Mouse (Mus musculus): ENCODE measurements around the gene Sacm1l.

The Sacm1l gene

GRCm38 (mm10) chr9:123529392-123530157 lies at the start of gene Sacm1l:
Sacm1l (plus strand) TSS chr9:123529759.
- DNase-seq (ENCODE audit: inconsistent age in 2 of 2, low spot score in 1 of 2) = peak; percentile 99

GRCm38 (mm10) chr9:123479876-123480252 lies 49.7 kb upstream of the Sacm1l start:
- DNase-seq (ENCODE audit: inconsistent age in 2 of 2, low spot score in 1 of 2) = peak in 1 of 2 experiments; percentile 46

- DNase-seq (ENCODE audit: inconsistent age in 2 of 2, low spot score in 1 of 2) = peak in 1 of 2 experiments; percentile 51
Observed at GRCm38 (mm10) chr9:123480253-123480921, 49.2 kb upstream of the Sacm1l start.

GRCm38 (mm10) chr9:123481136-123481535 lies 48.4 kb upstream of the Sacm1l start:
- no peak for DNase-seq (ENCODE audit: inconsistent age in 2 of 2, low spot score in 1 of 2)

- DNase-seq (ENCODE audit: inconsistent age in 2 of 2, low spot score in 1 of 2) = no peak
Observed at GRCm38 (mm10) chr9:123483598-123483997, 46.0 kb upstream of the Sacm1l start.

- no peak for DNase-seq (ENCODE audit: inconsistent age in 2 of 2, low spot score in 1 of 2)
Observed at GRCm38 (mm10) chr9:123484830-123485229, 44.7 kb upstream of the Sacm1l start.

- DNase-seq (ENCODE audit: inconsistent age in 2 of 2, low spot score in 1 of 2) = no peak
Observed at GRCm38 (mm10) chr9:123485561-123485960, 44.0 kb upstream of the Sacm1l start.

- no peak for DNase-seq (ENCODE audit: inconsistent age in 2 of 2, low spot score in 1 of 2)
Observed at GRCm38 (mm10) chr9:123486635-123487034, 42.9 kb upstream of the Sacm1l start.

GRCm38 (mm10) chr9:123489073-123489472 lies 40.5 kb upstream of the Sacm1l start:
- no peak for DNase-seq (ENCODE audit: inconsistent age in 2 of 2, low spot score in 1 of 2)

GRCm38 (mm10) chr9:123489727-123490343 lies 39.7 kb upstream of the Sacm1l start:
- no peak for DNase-seq (ENCODE audit: inconsistent age in 2 of 2, low spot score in 1 of 2)

GRCm38 (mm10) chr9:123490930-123491329 lies 38.6 kb upstream of the Sacm1l start:
- DNase-seq (ENCODE audit: inconsistent age in 2 of 2, low spot score in 1 of 2) = no peak

- peak in 1 of 2 experiments; percentile 37 for DNase-seq (ENCODE audit: inconsistent age in 2 of 2, low spot score in 1 of 2)
Observed at GRCm38 (mm10) chr9:123491917-123492585, 37.5 kb upstream of the Sacm1l start.

GRCm38 (mm10) chr9:123496665-123497064 lies 32.9 kb upstream of the Sacm1l start:
- no peak for DNase-seq (ENCODE audit: inconsistent age in 2 of 2, low spot score in 1 of 2)

GRCm38 (mm10) chr9:123497906-123498305 lies 31.7 kb upstream of the Sacm1l start:
- DNase-seq (ENCODE audit: inconsistent age in 2 of 2, low spot score in 1 of 2) = no peak

GRCm38 (mm10) chr9:123500480-123500879 lies 29.1 kb upstream of the Sacm1l start:
- DNase-seq (ENCODE audit: inconsistent age in 2 of 2, low spot score in 1 of 2) = peak; percentile 34 to 65

GRCm38 (mm10) chr9:123503171-123503834 lies 26.3 kb upstream of the Sacm1l start:
- DNase-seq (ENCODE audit: inconsistent age in 2 of 2, low spot score in 1 of 2) = no peak

GRCm38 (mm10) chr9:123504325-123504724 lies 25.2 kb upstream of the Sacm1l start:
- peak; percentile 61 to 85 for DNase-seq (ENCODE audit: inconsistent age in 2 of 2, low spot score in 1 of 2)

- DNase-seq (ENCODE audit: inconsistent age in 2 of 2, low spot score in 1 of 2) = no peak
Observed at GRCm38 (mm10) chr9:123505598-123505997, 24.0 kb upstream of the Sacm1l start.

- DNase-seq (ENCODE audit: inconsistent age in 2 of 2, low spot score in 1 of 2) = no peak
Observed at GRCm38 (mm10) chr9:123506270-123507146, 23.1 kb upstream of the Sacm1l start.

GRCm38 (mm10) chr9:123507380-123507779 lies 22.2 kb upstream of the Sacm1l start:
- DNase-seq (ENCODE audit: inconsistent age in 2 of 2, low spot score in 1 of 2) = no peak
